Mouse (Mus musculus): ENCODE results near the gene Jrkl. TPM values are rescaled to one million over a fixed set of nuclear protein-coding genes. Genes with fewer than 3 reads are reported as not detected.

Jrkl gene
- total RNA-seq, 2 experiments from 2014 or later: 6.8 to 10.2 TPM

Other genes starting within 250 kb of the Jrkl start
- 10 to 100 TPM; 12.8 to 18.6 TPM for gene Ccdc82, start 1.1 kb upstream of the Jrkl start, total RNA-seq (2021)
- gene Maml2, start 52.1 kb upstream of the Jrkl start, total RNA-seq (2021): 1 to 10 TPM; 7.4 to 9.4 TPM
- not detected for gene Gm17571, start 200.9 kb upstream of the Jrkl start, total RNA-seq (2021)